Mouse (Mus musculus) urinary bladder, postnatal 25 days (tissue): Measurements from ENCODE around the gene Selenos.

ENCODE experiments used
- DNase-seq: peaks from one replicate; pipeline ENCODE4 v3.0.0; 2022; ENCODE audit warnings: low spot score

Gene Selenos

GRCm38 (mm10) chr7:66118796-66119195 is 39.3 kb downstream of the Selenos start:
- no peak for DNase-seq

- no peak for DNase-seq
Measured at GRCm38 (mm10) chr7:66120139-66120538, 40.7 kb downstream of the Selenos start.

GRCm38 (mm10) chr7:66120702-66121396 is 41.4 kb downstream of the Selenos start:
- no peak for DNase-seq

GRCm38 (mm10) chr7:66124551-66124968 is 45.1 kb downstream of the Selenos start:
- no peak for DNase-seq

- DNase-seq: no peak
Measured at GRCm38 (mm10) chr7:66125368-66125767, 45.9 kb downstream of the Selenos start.

GRCm38 (mm10) chr7:66127951-66128645 is 48.6 kb downstream of the Selenos start:
- DNase-seq: no peak

- no peak for DNase-seq
Measured at GRCm38 (mm10) chr7:66128857-66129256, 49.4 kb downstream of the Selenos start.

GRCm38 (mm10) chr7:66130296-66130695 is 50.8 kb downstream of the Selenos start:
- DNase-seq: no peak

GRCm38 (mm10) chr7:66131776-66132421 is 52.5 kb downstream of the Selenos start:
- no peak for DNase-seq

GRCm38 (mm10) chr7:66134154-66134553 is 54.7 kb downstream of the Selenos start:
- DNase-seq: no peak

- no peak for DNase-seq
Measured at GRCm38 (mm10) chr7:66135644-66136043, 56.2 kb downstream of the Selenos start.

- no peak for DNase-seq
Measured at GRCm38 (mm10) chr7:66136187-66136586, 56.7 kb downstream of the Selenos start.

- no peak for DNase-seq
Measured at GRCm38 (mm10) chr7:66137309-66137708, 57.9 kb downstream of the Selenos start.

GRCm38 (mm10) chr7:66138301-66138700 is 58.9 kb downstream of the Selenos start:
- no peak for DNase-seq

- DNase-seq: no peak
Measured at GRCm38 (mm10) chr7:66138878-66139277, 59.4 kb downstream of the Selenos start.
